Mouse (Mus musculus) cerebellum, adult 2 months (tissue): Measurements from ENCODE around the gene Ino80b.
A peak's percentile ranks its signal among the peaks of the same experiment; 100 is the strongest.

Experiments used
- CTCF ChIP-seq: fragments of 200-500 bp; IDR thresholded peaks from 2 replicates; pipeline ENCODE4 v1.5.1; 2011; ENCODE audit warnings: low read depth, mild to moderate bottlenecking, control low read depth, low read length, moderate library complexity, borderline replicate concordance; ENCODE audit not compliant: insufficient read depth
- POLR2A ChIP-seq: fragments of 200-500 bp; IDR thresholded peaks from 2 replicates; pipeline ENCODE4 v1.6.1; 2011; ENCODE audit warnings: low read length, control low read depth, borderline replicate concordance; ENCODE audit not compliant: insufficient read depth

DNA sequence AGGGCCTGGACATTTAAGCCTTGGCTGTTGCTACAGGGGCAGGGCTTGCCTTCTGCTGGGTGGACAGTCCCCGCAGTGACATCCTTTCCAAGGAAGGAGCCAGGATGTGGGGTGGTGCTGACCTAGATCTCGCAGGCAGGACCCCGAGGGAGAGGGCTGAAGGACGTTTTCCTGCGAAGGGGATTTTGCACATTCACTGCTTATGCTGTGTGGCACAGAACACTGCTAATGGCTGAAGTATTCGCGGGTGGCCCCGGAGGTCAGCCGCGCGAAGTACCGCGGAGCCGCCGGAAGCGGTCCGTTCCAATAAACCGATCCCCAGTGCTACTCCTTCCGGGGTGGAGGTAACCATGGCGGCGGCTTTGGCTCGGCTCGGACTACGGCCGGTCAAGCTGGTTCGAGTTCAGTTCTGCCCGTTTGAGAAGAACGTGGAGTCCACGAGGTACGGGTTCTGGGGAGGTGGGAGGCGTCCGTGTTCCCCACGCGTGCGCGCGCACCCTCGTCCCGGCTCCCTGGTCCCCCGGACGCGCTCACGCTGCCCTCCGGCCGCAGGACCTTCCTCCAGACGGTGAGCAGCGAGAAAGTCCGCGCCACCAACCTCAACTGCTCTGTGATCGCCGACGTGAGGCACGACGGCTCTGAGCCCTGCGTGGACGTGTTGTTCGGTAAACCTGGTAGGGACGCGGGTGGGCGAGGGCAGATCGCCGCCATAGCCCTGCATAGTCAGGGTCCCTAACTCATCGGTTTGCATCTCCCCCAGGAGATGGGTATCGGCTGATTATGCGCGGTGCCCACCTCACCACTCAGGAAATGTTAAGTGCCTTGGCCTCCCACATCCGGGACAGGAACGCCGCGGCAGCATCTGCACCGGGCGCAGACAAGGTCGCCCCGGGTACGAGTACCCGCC lies 16.2 kb downstream of the Ino80b start, which contains the start of gene Mrpl53:
- no peak; the same call in 1 of the 2 replicates for TF ChIP-seq CTCF
- peak; percentile 94 for TF ChIP-seq POLR2A
